Mouse (Mus musculus) subcutaneous adipose tissue, adult 2 months (tissue): ENCODE results near the gene Rad51b. TPM values are rescaled to one million over a fixed set of nuclear protein-coding genes. Genes with fewer than 3 reads are reported as not detected.

Experiments used
- polyA plus RNA-seq: library from polyadenylated mRNA; depleted of rRNA; stranded (reverse); fragments of >200 nt; gene quantifications from 2 replicates; pipeline ENCODE4 v1.2.3, GENCODE M21; 2012; ENCODE audit warnings: low replicate concordance; rRNA removed

Gene Rad51b
- polyA plus RNA-seq: 0.60 and 4.7 TPM in 2 replicates

GRCm38 (mm10) chr12:79297121-79297576 lies at the start of gene Rad51b:
TSS of gene Rad51b (plus strand) at chr12:79297282.

GRCm38 (mm10) chr12:79296126-79296816 lies 811 bp upstream of the Rad51b start, which contains the start of gene Zfyve26:
TSS of gene Zfyve26 (minus strand) at chr12:79296304.

Other genes with a start within 250 kb of the Rad51b start
- gene Pigh, start 207.6 kb upstream of the Rad51b start, polyA plus RNA-seq: 9.9 and 16.5 TPM in 2 replicates
- gene Arg2, start 166.5 kb upstream of the Rad51b start, polyA plus RNA-seq: 6.8 TPM in 1 of 2 replicates, not detected in the other
- 37.8 and 40.4 TPM in 2 replicates for gene Vti1b, start 124.6 kb upstream of the Rad51b start, polyA plus RNA-seq
- 14.1 and 16.8 TPM in 2 replicates for gene Rdh11, start 105.0 kb upstream of the Rad51b start, polyA plus RNA-seq
- gene Rdh12, start 88.4 kb upstream of the Rad51b start, polyA plus RNA-seq: 1.0 and 1.5 TPM in 2 replicates
- gene Zfyve26, start 978 bp upstream of the Rad51b start, polyA plus RNA-seq: 30.9 and 34.9 TPM in 2 replicates